Mouse (Mus musculus) ES-E14 (cell line): ENCODE data around the gene Smpd4.

Source experiments
- CHD2 ChIP-seq: IDR thresholded peaks from 2 replicates; pipeline ENCODE4 v1.6.1; 2014; ENCODE audit warnings: mild to moderate bottlenecking, low read depth, low read length, inconsistent platforms
- MAFK ChIP-seq: IDR thresholded peaks from 2 replicates; pipeline ENCODE4 v1.6.1; 2014; ENCODE audit warnings: mild to moderate bottlenecking, low read depth, low read length, inconsistent platforms; ENCODE audit not compliant: insufficient read depth

GRCm38 (mm10) chr16:17583064-17583463 lies 36.1 kb upstream of the Smpd4 start, which contains the start of gene Slc7a4:
- TF ChIP-seq MAFK (no peak), CHD2 (no peak)
